Mouse (Mus musculus) megakaryocyte, embryonic 14.5 days (primary cell): Measurements from ENCODE around the gene Mef2c.

Source experiments
- FLI1 ChIP-seq: IDR thresholded peaks from 2 replicates; pipeline ENCODE4 v1.6.1; 2012; ENCODE audit warnings: low read length, inconsistent platforms, mixed read lengths
- GATA1 ChIP-seq: IDR thresholded peaks from 3 replicates; pipeline ENCODE4 v1.6.1; 2012; ENCODE audit warnings: mixed read lengths, low read length, inconsistent platforms, borderline replicate concordance

DNA sequence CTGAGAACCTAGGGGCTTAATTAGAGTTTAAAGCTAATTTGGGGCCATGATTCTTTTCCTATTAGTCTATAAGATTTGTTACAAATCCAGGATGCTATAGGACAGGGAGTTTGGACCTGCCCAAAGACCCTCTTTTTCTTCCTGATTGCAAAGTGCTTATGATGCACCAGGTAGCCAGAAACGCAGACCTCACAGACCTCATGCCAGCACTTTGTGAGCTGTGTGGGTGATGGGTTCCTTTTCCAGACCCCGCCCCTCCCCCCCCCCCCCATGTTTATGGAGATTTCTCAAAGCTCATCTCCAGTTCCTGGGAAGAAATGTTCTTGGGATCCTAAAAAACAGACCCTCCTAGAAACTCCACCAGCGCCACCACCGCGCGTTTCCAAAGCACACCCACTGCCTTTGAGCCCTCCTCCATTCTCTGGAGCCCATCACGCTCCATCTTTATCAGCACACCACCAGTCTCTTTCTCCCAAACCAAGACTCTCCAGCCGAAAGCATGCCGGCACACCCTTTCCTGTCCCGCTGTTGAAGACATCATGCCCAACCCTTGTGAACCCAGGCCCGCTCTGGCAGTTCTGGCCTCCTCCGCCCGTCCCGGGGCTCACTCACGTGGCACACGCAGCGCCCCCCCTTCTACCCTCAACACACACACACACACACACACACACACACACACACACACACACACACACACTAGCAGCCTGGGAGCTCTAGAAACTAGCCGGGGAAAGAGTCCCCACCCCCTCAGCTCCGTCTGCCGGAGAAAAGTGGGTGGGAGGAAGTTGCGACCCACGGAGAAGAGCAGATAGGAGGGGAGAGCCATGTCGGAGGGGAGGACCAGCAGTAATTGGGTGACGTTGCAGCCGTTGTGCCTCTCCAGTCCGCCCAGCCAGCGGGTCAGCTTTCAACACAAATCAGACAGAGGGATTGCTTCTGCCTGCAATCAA is 14.1 kb downstream of the Mef2c start:
- TF ChIP-seq GATA1 = no peak
- TF ChIP-seq FLI1 = no peak
